Mouse (Mus musculus): ENCODE results near the gene Dntt.

DNA sequence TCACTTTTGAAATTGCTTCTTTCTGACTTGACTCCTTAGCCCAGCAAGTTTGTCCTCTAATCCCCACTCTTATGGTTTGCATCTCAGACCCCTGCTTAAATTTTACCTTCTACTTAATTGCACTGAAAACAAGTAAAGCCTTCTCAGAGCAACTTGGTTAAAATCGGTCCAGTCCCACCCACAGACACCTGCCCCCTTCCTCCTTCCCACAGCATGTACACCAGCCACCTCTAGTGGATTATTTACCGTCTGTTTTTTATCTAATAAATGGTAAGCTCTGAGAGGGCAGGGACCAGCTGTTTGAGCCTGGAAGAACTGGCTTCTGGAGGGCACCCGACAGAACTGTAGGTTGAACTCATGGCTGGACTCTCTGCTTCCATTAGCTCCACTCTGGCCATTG lies 8.5 kb upstream of the Dntt start:
- no peak for TF ChIP-seq CTCF (IDR thresholded peaks at IDR 0.05; ENCODE audit: insufficient read depth, low read depth, low read length)
- TF ChIP-seq POLR2A (IDR thresholded peaks at IDR 0.05; ENCODE audit: insufficient read depth, low read depth, low read length) = no peak

Measured in olfactory bulb, adult 2 months (tissue).